In the genomic region with DNA sequence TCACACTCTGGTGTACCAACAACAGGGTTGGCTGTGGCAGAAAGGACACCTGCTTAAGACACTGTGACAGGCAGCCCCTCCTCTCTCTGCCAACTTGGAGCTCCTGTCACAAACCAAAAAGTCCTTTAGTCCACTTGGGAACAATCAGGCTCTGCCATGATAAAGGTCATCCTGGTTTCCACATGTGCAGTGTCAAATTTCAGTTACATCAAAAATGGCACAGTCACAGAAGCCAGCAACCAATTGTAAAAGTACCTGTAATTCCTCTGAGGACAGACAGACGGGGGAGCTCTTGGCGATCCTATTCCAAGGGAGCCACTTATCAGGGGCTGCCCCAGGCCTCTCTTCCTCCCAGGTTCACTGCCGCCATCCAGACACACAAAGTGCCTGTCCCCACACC, we compare ENCODE assay signal across 16 mouse cellular contexts. TPM values are rescaled to one million over a fixed set of nuclear protein-coding genes. Genes with fewer than 3 reads are reported as not detected.
DNase-seq lines count a peak whose midpoint lies in the region; ATAC-seq lines count a peak whose summit lies in the region.
"Had no signal": no experiment of that assay in that cellular context is flagged by ENCODE, and none has a peak within 500 bp of the region (broad histone marks: within the 10 kb centered on the region; RNA-seq: fewer than 3 reads in every experiment).

No protein-coding gene starts in this region.

- H3K9ac ChIP-seq in intestine, embryonic 16.5 days (ENCODE audit: low read depth, low read length), result no peak overlapping the region
- no peak overlapping the region for H3K9ac ChIP-seq in intestine, embryonic 15.5 days
- peak overlapping the region; percentile 37 for H3K9ac ChIP-seq in heart, embryonic 13.5 days
- H3K9ac ChIP-seq: forebrain, embryonic 12.5 days; limb, embryonic 15.5 days had no signal

- H3K4me1 ChIP-seq in intestine, embryonic 16.5 days (ENCODE audit: control insufficient read depth, insufficient read depth, low read length), result peaks cover 14% of the 10 kb centered on the region; the same call in 1 of the 2 replicates
- peaks cover 8% of the 10 kb centered on the region; the same call in 1 of the 2 replicates for H3K4me1 ChIP-seq in intestine, embryonic 15.5 days (replicated peaks)
- peaks cover 61% of the 10 kb centered on the region for H3K4me1 ChIP-seq in heart, embryonic 13.5 days

- H3K27ac ChIP-seq in intestine, embryonic 16.5 days (ENCODE audit: low read length), result no peak overlapping the region
- H3K27ac ChIP-seq in intestine, embryonic 15.5 days, result no peak overlapping the region
- H3K27ac ChIP-seq in heart, embryonic 13.5 days (replicated peaks), result peak overlapping the region; percentile 64
- H3K27ac ChIP-seq: forebrain, embryonic 12.5 days; hindbrain, postnatal 0 days; limb, embryonic 15.5 days; midbrain, embryonic 13.5 days had no signal

- ATAC-seq in intestine, embryonic 16.5 days, result peak; percentile 27; the same call in 1 of the 2 replicates
- no peak for ATAC-seq in intestine, embryonic 15.5 days
- ATAC-seq in heart, embryonic 13.5 days (ENCODE audit: extremely low read depth, insufficient number of reproducible peaks, low FRiP score, low TSS enrichment), result no peak
- ATAC-seq: CD4-positive, CD25-positive, alpha-beta regulatory T cell, adult 4 months; hindbrain, postnatal 0 days; midbrain, embryonic 13.5 days had no signal

- H3K36me3 ChIP-seq in intestine, embryonic 16.5 days (ENCODE audit: control insufficient read depth, insufficient read depth, low read length), result no peaks in the 10 kb centered on the region
- no peaks in the 10 kb centered on the region for H3K36me3 ChIP-seq in intestine, embryonic 15.5 days
- no peaks in the 10 kb centered on the region for H3K36me3 ChIP-seq in heart, embryonic 13.5 days
- H3K36me3 ChIP-seq: forebrain, embryonic 12.5 days; limb, embryonic 15.5 days; midbrain, embryonic 13.5 days had no signal

- H3K4me3 ChIP-seq in intestine, embryonic 16.5 days (ENCODE audit: low read length), result no peak overlapping the region
- H3K4me3 ChIP-seq in intestine, embryonic 15.5 days (replicated peaks), result no peak overlapping the region
- no peak overlapping the region for H3K4me3 ChIP-seq in heart, embryonic 13.5 days
- H3K4me3 ChIP-seq: forebrain, embryonic 12.5 days; limb, embryonic 15.5 days; midbrain, embryonic 13.5 days had no signal

- 22% methylated on average over 3 of the region's 3 CpGs for WGBS in intestine, embryonic 16.5 days
- WGBS in intestine, embryonic 15.5 days, result 30% methylated on average over 3 of the region's 3 CpGs
- WGBS in heart, embryonic 13.5 days, result 14% methylated on average over 3 of the region's 3 CpGs

- H3K9me3 ChIP-seq in intestine, embryonic 16.5 days (ENCODE audit: control insufficient read depth, low read length), result no peaks in the 10 kb centered on the region
- H3K9me3 ChIP-seq in intestine, embryonic 15.5 days, result no peaks in the 10 kb centered on the region
- H3K9me3 ChIP-seq in heart, embryonic 13.5 days, result no peaks in the 10 kb centered on the region
- H3K9me3 ChIP-seq: forebrain, embryonic 12.5 days; limb, embryonic 15.5 days; midbrain, embryonic 13.5 days had no signal

- no peaks in the 10 kb centered on the region for H3K27me3 ChIP-seq in intestine, embryonic 16.5 days (replicated peaks; ENCODE audit: control insufficient read depth, insufficient read depth, low read length)
- no peaks in the 10 kb centered on the region for H3K27me3 ChIP-seq in intestine, embryonic 15.5 days (replicated peaks)
- H3K27me3 ChIP-seq in heart, embryonic 13.5 days (replicated peaks), result no peaks in the 10 kb centered on the region
- H3K27me3 ChIP-seq: forebrain, embryonic 12.5 days; limb, embryonic 15.5 days; midbrain, embryonic 13.5 days had no signal

- H3K4me2 ChIP-seq in intestine, embryonic 16.5 days (ENCODE audit: low read depth, low read length), result no peak overlapping the region
- H3K4me2 ChIP-seq in intestine, embryonic 15.5 days (replicated peaks), result no peak overlapping the region
- peak overlapping the region; percentile 26; the same call in 1 of the 2 replicates for H3K4me2 ChIP-seq in heart, embryonic 13.5 days
- H3K4me2 ChIP-seq: forebrain, embryonic 12.5 days; limb, embryonic 15.5 days; midbrain, embryonic 13.5 days had no signal

- DNase-seq in 3T3-L1 (ENCODE audit: low read depth, low spot score) (peak; percentile 26), MN1 (ENCODE audit: low spot score) (peak; percentile 16)
- DNase-seq in left cerebral cortex, adult 8-10 months (ENCODE audit: low spot score in 2 of 2), result no peak
- no peak for DNase-seq in layer of hippocampus, postnatal 25 days (ENCODE audit: extremely low spot score in 1 of 2, low spot score in 1 of 2)
- no peak for DNase-seq in spleen, adult 12 weeks (ENCODE audit: low spot score)
- DNase-seq: cerebellum, adult 11 months; embryo, embryonic 11 days; thymus, postnatal 4 days had no signal

RNA-seq across cellular contexts. Expression of gene Taf4, which starts 17.1 kb away (rescaled TPM):
- polyA plus RNA-seq in intestine, embryonic 16.5 days (2015; fragmentation: Nextera tagmentation; extraction: Ambion mirVana), result 1.8 and 2.5 TPM in 2 replicates
- polyA plus RNA-seq in intestine, embryonic 15.5 days (2015; fragmentation: Nextera tagmentation; extraction: Ambion mirVana), result 3.0 and 3.1 TPM in 2 replicates
- 1.7 and 1.9 TPM in 2 replicates for polyA plus RNA-seq in heart, embryonic 13.5 days (2015; fragmentation: Nextera tagmentation; extraction: Ambion mirVana)
- 10 to 100 TPM; 21.2 to 28.4 (median 24.7) TPM for total RNA-seq in left cerebral cortex, adult 8-10 months (2022)
- 10 to 100 TPM; 19.4 to 21.0 TPM for total RNA-seq in layer of hippocampus, postnatal 25 days (2021)

Comparison
In these comparisons a context has a peak if more than half of its experiments do, and no peak if none do; other contexts are left out.
1. DNase-seq: peak in 3T3-L1 (single experiment) and MN1 (single experiment); none in left cerebral cortex, adult 8-10 months (0 of 2), layer of hippocampus, postnatal 25 days (0 of 2) and spleen, adult 12 weeks (single experiment).